Mouse (Mus musculus) E14TG2a.4 (cell line): ENCODE results near the gene Recql5.

ENCODE experiments used
- H3K27me3 ChIP-seq: 2 replicates; pipeline ENCODE4 v1.6.1; 2014; ENCODE audit warnings: low read length, control low read depth; ENCODE audit not compliant: insufficient read depth
- H3K36me3 ChIP-seq: 2 replicates; pipeline ENCODE4 v1.6.1; 2014; ENCODE audit warnings: low read length, control low read depth; ENCODE audit not compliant: insufficient read depth
- H3K4me1 ChIP-seq: replicated peaks from 2 replicates; pipeline ENCODE4 v1.6.1; 2014; ENCODE audit warnings: low read depth, low read length, control low read depth
- H3K4me3 ChIP-seq: replicated peaks from 2 replicates; pipeline ENCODE4 v1.5.1; 2014; ENCODE audit warnings: mild to moderate bottlenecking, low read length
- H3K9me3 ChIP-seq: 2 replicates; pipeline ENCODE4 v1.6.1; 2014; ENCODE audit warnings: low read length, control low read depth
- CTCF ChIP-seq: conservative IDR thresholded peaks from 2 replicates; pipeline ENCODE4 v1.5.1; 2014; ENCODE audit warnings: low read length
- NANOG ChIP-seq: IDR thresholded peaks from 2 replicates; pipeline ENCODE4 v1.6.1; 2014; ENCODE audit warnings: borderline replicate concordance, low read length, mixed read lengths
- POU5F1 ChIP-seq: IDR thresholded peaks from 2 replicates; pipeline ENCODE4 v1.6.1; 2014; ENCODE audit warnings: low read length, borderline replicate concordance

The Recql5 gene

DNA sequence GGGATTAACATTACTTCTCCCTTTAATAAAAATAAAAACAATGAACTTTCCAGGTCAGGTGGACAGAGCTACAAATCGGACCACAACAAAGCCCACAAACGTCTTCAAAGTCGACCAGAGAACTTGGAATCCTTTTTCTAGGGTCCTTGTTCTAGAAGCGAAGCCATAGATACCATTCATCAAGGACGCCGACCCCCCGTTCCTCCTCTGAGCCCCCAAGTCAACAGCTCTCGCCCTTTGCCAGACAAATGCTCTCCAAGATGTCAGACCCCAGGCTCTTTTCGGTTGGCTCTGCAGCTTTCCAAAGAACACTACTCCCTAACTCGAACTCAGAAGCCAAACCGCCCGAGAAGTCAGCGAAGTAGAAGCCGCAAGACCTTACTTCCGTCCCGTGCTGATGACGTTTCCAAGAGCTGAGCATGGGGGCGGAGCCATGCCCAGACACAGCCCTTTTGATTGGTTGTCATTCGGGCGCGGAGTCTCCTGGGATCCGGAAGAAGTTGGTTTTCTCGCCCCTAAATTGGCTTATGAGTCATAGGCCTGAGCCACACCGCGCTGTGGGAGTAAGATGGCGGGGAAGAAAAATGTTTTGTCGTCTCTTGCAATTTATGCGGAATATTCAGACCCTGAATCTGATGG is at the start of gene Recql5, which contains the start of gene Sap30bp:
Gene Recql5 (minus strand): TSS at position 370 of the 639 bp plus-strand sequence.
Gene Sap30bp (plus strand): TSS at position 175 of the 639 bp plus-strand sequence.
- Histone ChIP-seq H3K9me3 (no peaks in the 10 kb centered on the region), H3K36me3 (peaks cover 66% of the 10 kb centered on the region), H3K4me3 (peak within 1 kb of the TSS; percentile 100), H3K4me1 (peaks cover 48% of the 10 kb centered on the region), H3K27me3 (no peaks in the 10 kb centered on the region)
- TF ChIP-seq POU5F1 (no peak), NANOG (no peak), CTCF (no peak)

DNA sequence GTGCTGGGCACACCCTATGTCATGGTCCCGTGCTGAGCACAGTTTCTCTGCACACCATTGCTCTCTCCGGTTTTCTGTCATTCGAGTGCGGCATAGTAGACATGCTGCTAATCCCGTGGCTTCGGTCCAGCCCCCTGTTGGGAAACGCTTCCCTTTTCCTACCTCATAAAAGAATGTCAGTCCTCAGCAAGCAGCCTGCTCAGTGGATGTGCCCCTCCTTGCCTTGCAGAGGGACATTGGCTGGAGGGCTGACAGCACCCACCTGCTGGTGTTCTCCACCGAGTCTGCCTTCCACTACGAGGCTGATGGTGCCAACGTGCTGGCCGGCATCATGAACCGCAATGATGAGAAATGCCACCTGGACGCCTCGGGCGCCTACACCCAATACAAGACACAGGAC is 49.2 kb upstream of the Recql5 start:
- Histone ChIP-seq H3K36me3 (no peaks in the 10 kb centered on the region), H3K9me3 (no peaks in the 10 kb centered on the region), H3K4me1 (peaks cover 33% of the 10 kb centered on the region), H3K27me3 (peaks cover 46% of the 10 kb centered on the region), H3K4me3 (no peak overlapping the region)
- no peak for TF ChIP-seq NANOG
- TF ChIP-seq POU5F1, result no peak
- TF ChIP-seq CTCF, result no peak

- H3K9me3 ChIP-seq, result no peaks in the 10 kb centered on the region
- no peak for TF ChIP-seq POU5F1
- no peak for TF ChIP-seq NANOG
- TF ChIP-seq CTCF, result no peak
- peak overlapping the region; percentile 82 for H3K4me3 ChIP-seq
- H3K4me1 ChIP-seq, result peaks cover 74% of the 10 kb centered on the region
- no peaks in the 10 kb centered on the region for H3K36me3 ChIP-seq
- peaks cover 67% of the 10 kb centered on the region for H3K27me3 ChIP-seq
These were observed 42.3 kb upstream of the Recql5 start for GRCm38 (mm10) chr11:115975544-115975943.

DNA sequence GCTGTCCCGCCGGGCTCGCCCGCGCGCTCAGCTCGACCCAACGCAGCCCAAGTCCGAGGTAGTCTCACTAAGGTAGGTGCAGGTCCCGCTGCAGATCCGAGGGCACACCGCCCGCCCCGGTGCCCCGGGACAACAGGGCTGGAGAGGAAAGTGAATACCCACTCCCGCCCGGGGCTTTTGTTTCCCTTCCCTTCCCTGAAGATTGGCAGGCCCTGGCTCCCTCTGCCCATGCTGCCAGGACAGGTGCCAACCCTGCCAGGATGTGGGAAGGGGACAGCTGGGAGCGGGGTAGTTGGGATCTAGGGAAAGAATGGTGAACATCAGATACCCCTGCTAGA is 41.8 kb upstream of the Recql5 start:
- H3K9me3 ChIP-seq, result no peaks in the 10 kb centered on the region
- TF ChIP-seq NANOG, result no peak
- no peak for TF ChIP-seq POU5F1
- TF ChIP-seq CTCF, result no peak
- H3K27me3 ChIP-seq, result peaks cover 65% of the 10 kb centered on the region
- no peaks in the 10 kb centered on the region for H3K36me3 ChIP-seq
- peak overlapping the region; percentile 82 for H3K4me3 ChIP-seq
- H3K4me1 ChIP-seq, result peaks cover 78% of the 10 kb centered on the region

GRCm38 (mm10) chr11:115974309-115975082 is 41.2 kb upstream of the Recql5 start, which contains the start of gene Itgb4:
TSS of gene Itgb4 (plus strand) at chr11:115974709.
- TF ChIP-seq CTCF, result no peak
- TF ChIP-seq NANOG, result no peak
- TF ChIP-seq POU5F1, result no peak
- Histone ChIP-seq H3K9me3 (no peaks in the 10 kb centered on the region), H3K4me3 (peak within 1 kb of the TSS; percentile 82), H3K36me3 (no peaks in the 10 kb centered on the region), H3K4me1 (peaks cover 78% of the 10 kb centered on the region), H3K27me3 (peaks cover 61% of the 10 kb centered on the region)

- H3K4me1 ChIP-seq, result peaks cover 74% of the 10 kb centered on the region
- peaks cover 11% of the 10 kb centered on the region for H3K36me3 ChIP-seq
- H3K9me3 ChIP-seq, result no peaks in the 10 kb centered on the region
- peaks cover 28% of the 10 kb centered on the region for H3K27me3 ChIP-seq
- H3K4me3 ChIP-seq, result peak overlapping the region; percentile 35; the same call in 1 of the 2 replicates
- TF ChIP-seq CTCF (no peak), NANOG (no peak), POU5F1 (no peak)
These were observed 37.7 kb upstream of the Recql5 start for GRCm38 (mm10) chr11:115971016-115971415.

DNA sequence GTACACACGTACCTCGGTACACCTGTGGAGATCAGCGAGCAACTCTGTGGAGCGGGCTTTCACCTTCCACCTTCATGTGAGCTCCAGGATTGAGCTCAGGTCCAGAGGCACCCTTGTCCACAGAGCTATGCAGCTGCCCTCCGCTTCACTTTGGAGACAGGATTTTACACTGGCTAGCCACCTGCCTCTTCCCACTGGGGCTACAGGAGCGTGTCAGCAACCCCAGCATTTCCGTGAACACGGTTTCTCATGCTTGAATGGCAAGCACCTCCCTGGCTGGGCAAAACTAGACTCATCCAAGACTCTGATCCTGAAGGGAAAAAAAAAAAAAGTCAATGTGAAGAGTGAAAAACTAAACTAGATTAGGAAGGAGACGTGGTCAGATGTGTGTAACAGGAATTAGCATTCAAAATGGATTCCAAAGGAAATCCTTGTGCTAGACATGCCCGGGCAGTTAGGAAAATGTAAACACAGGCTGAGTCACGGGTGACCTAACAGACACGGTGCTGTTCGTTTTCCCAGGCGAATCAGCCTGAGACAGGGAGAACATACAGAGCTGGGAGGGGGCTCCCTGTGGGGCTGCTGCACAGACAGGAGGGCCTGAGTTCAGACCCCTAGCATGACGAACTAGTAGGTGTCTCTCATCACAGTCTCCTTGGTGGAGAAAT is 36.9 kb upstream of the Recql5 start:
- Histone ChIP-seq H3K36me3 (peaks cover 20% of the 10 kb centered on the region), H3K4me3 (peak overlapping the region; percentile 35), H3K27me3 (peaks cover 19% of the 10 kb centered on the region), H3K4me1 (peaks cover 74% of the 10 kb centered on the region), H3K9me3 (no peaks in the 10 kb centered on the region)
- no peak for TF ChIP-seq NANOG
- TF ChIP-seq CTCF, result no peak

DNA sequence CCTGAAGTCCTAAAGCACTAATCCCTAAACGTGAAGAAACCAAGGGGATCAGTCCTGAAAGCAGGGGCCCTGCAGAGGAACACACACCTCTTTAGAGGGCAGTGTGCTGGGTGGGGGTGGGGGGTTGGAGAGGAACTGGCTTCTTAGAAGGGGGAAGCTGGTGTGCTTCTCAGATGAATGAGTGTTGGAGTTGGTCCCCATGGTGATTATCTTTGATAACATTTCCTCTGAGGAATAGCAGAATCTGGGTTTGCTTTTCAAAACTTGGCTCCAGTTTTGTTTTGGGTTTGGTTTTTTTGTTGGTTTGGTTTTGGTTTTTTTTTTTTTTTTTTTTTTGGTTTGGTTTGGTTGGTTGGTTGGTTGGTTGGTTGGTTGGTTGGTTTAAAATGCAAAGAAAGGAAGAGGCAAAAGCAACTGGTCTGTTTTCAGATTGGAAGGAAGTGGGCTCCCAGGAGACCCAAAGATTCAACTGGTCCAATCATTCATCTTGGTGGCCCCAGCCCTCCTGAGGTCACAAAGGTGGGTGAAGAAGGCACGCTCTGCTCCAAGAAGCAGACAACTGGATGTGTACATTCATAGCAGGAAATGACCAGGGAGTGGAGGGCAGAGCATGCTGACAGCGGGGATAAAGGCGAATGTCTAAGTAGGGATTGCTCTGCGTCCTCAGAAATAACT is 35.6 kb upstream of the Recql5 start:
- Histone ChIP-seq H3K36me3 (peaks cover 33% of the 10 kb centered on the region), H3K4me3 (no peak overlapping the region), H3K9me3 (no peaks in the 10 kb centered on the region), H3K27me3 (peaks cover 12% of the 10 kb centered on the region), H3K4me1 (peaks cover 78% of the 10 kb centered on the region)
- TF ChIP-seq CTCF (no peak), POU5F1 (no peak), NANOG (no peak)
